Mouse (Mus musculus) stomach, postnatal 0 days (tissue): ENCODE data around the gene Olfr194. TPM values are rescaled to one million over a fixed set of nuclear protein-coding genes. Genes with fewer than 3 reads are reported as not detected.

Experiments
- ATAC-seq: fragments of 200-750 bp; cut with Nextera tagmentation; 2 replicates; pipeline ENCODE4 v1.8.0; 2017; ENCODE audit not compliant: low FRiP score, low TSS enrichment
- DNase-seq: peaks from one replicate; pipeline ENCODE4 v3.0.0-alpha.2; 2016; ENCODE audit warnings: low spot score
- H3K27ac ChIP-seq: fragments of 300-500 bp; sonication (generic); replicated peaks from 2 replicates; pipeline ENCODE4 v1.5.1; 2014; ENCODE audit warnings: mild to moderate bottlenecking, control low read depth
- H3K27me3 ChIP-seq: fragments of 300-500 bp; sonication (generic); 2 replicates; pipeline ENCODE4 v1.6.1; 2014; ENCODE audit warnings: low read length; ENCODE audit not compliant: control insufficient read depth, insufficient read depth
- H3K36me3 ChIP-seq: fragments of 300-500 bp; sonication (generic); 2 replicates; pipeline ENCODE4 v1.6.1; 2014; ENCODE audit warnings: low read length, mixed read lengths; ENCODE audit not compliant: control insufficient read depth, insufficient read depth
- H3K4me1 ChIP-seq: fragments of 300-500 bp; sonication (generic); replicated peaks from 2 replicates; pipeline ENCODE4 v1.6.1; 2014; ENCODE audit warnings: antibody characterized with exemption; ENCODE audit not compliant: control insufficient read depth, insufficient read depth
- H3K4me2 ChIP-seq: fragments of 300-500 bp; sonication (generic); replicated peaks from 2 replicates; pipeline ENCODE4 v1.6.1; 2014; ENCODE audit warnings: low read depth, mild to moderate bottlenecking, control low read depth, moderate library complexity
- H3K4me3 ChIP-seq: fragments of 300-500 bp; sonication (generic); 2 replicates; pipeline ENCODE4 v1.5.1; 2014; ENCODE audit warnings: low read depth, low read length, control low read depth
- H3K9ac ChIP-seq: fragments of 300-500 bp; sonication (generic); 2 replicates; pipeline ENCODE4 v1.6.1; 2014; ENCODE audit warnings: mild to moderate bottlenecking, low read length, control low read depth, mixed read lengths
- H3K9me3 ChIP-seq: fragments of 300-500 bp; sonication (generic); 2 replicates; pipeline ENCODE4 v1.6.1; 2016; ENCODE audit warnings: low read length; ENCODE audit not compliant: control insufficient read depth
- CTCF ChIP-seq: IDR thresholded peaks from 2 replicates; pipeline ENCODE4 v1.5.1; 2016; ENCODE audit warnings: antibody characterized with exemption, low read depth, mild to moderate bottlenecking, moderate library complexity
- EP300 ChIP-seq: optimal IDR thresholded peaks from 2 replicates; pipeline ENCODE3; 2016; ENCODE audit warnings: antibody characterized with exemption
- WGBS: fragments of 180-500 bp; shearing (Covaris S2); extraction: QIAGEN DNeasy Blood & Tissue Kit; methylation state at CpG from one replicate; pipeline ENCODE4 v1.1.7; 2014; 5-methylcytosine and 5-hydroxymethylcytosine counted together
- polyA plus RNA-seq: library from polyadenylated mRNA; unstranded; fragments of >200 nt; fragmentation: Nextera tagmentation; extraction: Ambion mirVana; gene quantifications from 2 replicates; pipeline ENCODE4 v1.2.1, GENCODE M21; 2015

The Olfr194 gene
- polyA plus RNA-seq: not detected in 2 replicates

DNA sequence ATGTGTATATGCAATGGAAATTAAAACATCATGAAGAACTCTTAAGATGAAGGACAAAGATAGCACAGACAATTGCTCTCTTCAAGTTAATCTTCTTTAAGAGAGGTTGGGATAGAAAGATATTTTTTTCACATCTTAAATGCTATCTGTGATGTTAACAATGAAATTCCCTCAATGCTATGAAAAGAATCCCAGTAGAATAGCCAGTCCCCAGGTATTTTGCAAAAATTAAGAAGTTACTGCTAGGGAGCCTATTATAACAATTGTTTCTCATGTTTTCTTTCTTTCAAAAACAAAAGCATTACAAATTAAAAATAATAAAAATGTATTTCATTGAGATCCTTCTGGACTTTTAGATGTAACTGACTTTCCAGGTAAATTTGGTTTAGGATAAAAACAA lies at the start of gene Olfr194:
Gene Olfr194 (minus strand): TSS at position 101 of the 400 bp plus-strand sequence.
- no peak for ATAC-seq
- no peak for DNase-seq
- no peak for TF ChIP-seq CTCF
- TF ChIP-seq EP300: no peak

GRCm38 (mm10) chr16:59170354-59170753 lies 49.5 kb upstream of the Olfr194 start, which contains the start of gene Olfr196:
Gene Olfr196 (minus strand): TSS chr16:59170454.
- Histone ChIP-seq H3K27ac (no peak within 1 kb of the TSS), H3K36me3 (no peaks in the 10 kb centered on the region), H3K4me3 (no peak within 1 kb of the TSS), H3K9me3 (no peaks in the 10 kb centered on the region), H3K9ac (no peak within 1 kb of the TSS), H3K4me1 (no peaks in the 10 kb centered on the region), H3K27me3 (no peaks in the 10 kb centered on the region), H3K4me2 (no peak within 1 kb of the TSS)
- DNase-seq (no peak), ATAC-seq (no peak)
- WGBS: 67% methylated on average over 3 of the region's 3 CpGs
- no peak for TF ChIP-seq CTCF
- no peak for TF ChIP-seq EP300

More for the DNA sequence above, at the start of gene Olfr194:
- Histone ChIP-seq H3K4me1 (no peaks in the 10 kb centered on the region), H3K27ac (no peak within 1 kb of the TSS), H3K9me3 (no peaks in the 10 kb centered on the region), H3K4me2 (no peak within 1 kb of the TSS), H3K4me3 (no peak within 1 kb of the TSS), H3K36me3 (no peaks in the 10 kb centered on the region), H3K9ac (no peak within 1 kb of the TSS), H3K27me3 (no peaks in the 10 kb centered on the region)

GRCm38 (mm10) chr16:59151996-59152395 lies 31.1 kb upstream of the Olfr194 start:
- DNase-seq (no peak), ATAC-seq (no peak)
- Histone ChIP-seq H3K27me3 (no peaks in the 10 kb centered on the region), H3K4me2 (no peak overlapping the region), H3K9me3 (no peaks in the 10 kb centered on the region), H3K4me1 (no peaks in the 10 kb centered on the region), H3K9ac (no peak overlapping the region), H3K4me3 (no peak overlapping the region), H3K27ac (no peak overlapping the region), H3K36me3 (no peaks in the 10 kb centered on the region)
- TF ChIP-seq CTCF (no peak), EP300 (no peak)
- WGBS: 88% methylated on average over 2 of the region's 2 CpGs

- no peak within 1 kb of the TSS for H3K27ac ChIP-seq
- no peak within 1 kb of the TSS for H3K4me2 ChIP-seq
- H3K36me3 ChIP-seq: no peaks in the 10 kb centered on the region
- TF ChIP-seq CTCF: no peak
- TF ChIP-seq EP300: no peak
- 83% methylated on average over 1 of the region's 1 CpGs for WGBS
- no peak for ATAC-seq
- no peak within 1 kb of the TSS for H3K4me3 ChIP-seq
- no peaks in the 10 kb centered on the region for H3K27me3 ChIP-seq
- H3K9ac ChIP-seq: no peak within 1 kb of the TSS
- no peak for DNase-seq
- H3K9me3 ChIP-seq: no peaks in the 10 kb centered on the region
- H3K4me1 ChIP-seq: no peaks in the 10 kb centered on the region
Measured at GRCm38 (mm10) chr16:59146746-59147145, 25.9 kb upstream of the Olfr194 start, which contains the start of gene Olfr195. Gene Olfr195 (plus strand): TSS chr16:59147046.

DNA sequence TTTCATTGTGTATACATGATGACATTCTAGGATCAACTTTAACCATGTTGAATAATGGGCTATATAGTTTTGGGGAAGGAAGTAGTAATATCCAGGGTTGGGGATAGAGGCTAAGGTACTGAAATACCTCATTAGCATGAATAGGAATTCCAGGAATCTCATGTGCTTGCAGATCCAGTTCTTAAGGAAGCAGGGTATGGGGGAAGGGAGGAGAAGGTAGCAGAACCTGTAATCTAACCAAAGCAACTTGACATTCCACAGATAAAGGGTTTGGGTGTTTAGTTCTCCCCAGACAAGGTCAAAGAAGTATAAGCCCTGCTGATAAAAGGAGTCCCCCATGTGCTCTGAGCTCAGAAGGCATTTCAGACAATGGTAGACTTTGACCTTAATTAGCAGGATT lies 20.2 kb upstream of the Olfr194 start:
- ATAC-seq (no peak), DNase-seq (no peak)
- Histone ChIP-seq H3K4me2 (no peak overlapping the region), H3K4me1 (no peaks in the 10 kb centered on the region), H3K9ac (no peak overlapping the region), H3K9me3 (no peaks in the 10 kb centered on the region), H3K4me3 (no peak overlapping the region), H3K36me3 (no peaks in the 10 kb centered on the region), H3K27me3 (no peaks in the 10 kb centered on the region), H3K27ac (no peak overlapping the region)
- TF ChIP-seq EP300 (no peak), CTCF (no peak)

DNA sequence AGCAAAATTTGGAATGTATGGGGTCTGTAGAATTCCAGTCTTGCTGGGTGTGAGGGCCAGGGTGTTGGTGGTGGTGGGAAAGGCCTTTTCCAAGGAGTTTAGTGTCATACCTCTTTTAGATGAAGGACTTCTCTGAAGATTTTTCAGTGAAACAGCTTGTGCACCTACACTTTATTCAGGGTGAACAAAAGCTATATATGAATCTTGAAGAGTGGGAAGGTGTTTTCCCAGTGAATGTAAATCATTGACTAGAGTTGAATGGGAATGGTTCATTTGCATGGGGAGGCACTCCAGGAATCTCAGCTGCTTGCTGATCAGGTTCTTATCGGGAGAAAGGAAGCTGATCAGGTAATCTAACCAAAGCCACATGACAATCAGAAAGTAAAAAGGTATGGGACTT lies 9.9 kb upstream of the Olfr194 start:
- Histone ChIP-seq H3K9ac (no peak overlapping the region), H3K27me3 (no peaks in the 10 kb centered on the region), H3K36me3 (no peaks in the 10 kb centered on the region), H3K4me3 (no peak overlapping the region), H3K27ac (no peak overlapping the region), H3K9me3 (no peaks in the 10 kb centered on the region), H3K4me1 (no peaks in the 10 kb centered on the region), H3K4me2 (no peak overlapping the region)
- WGBS: 71% methylated on average over 1 of the region's 1 CpGs
- TF ChIP-seq EP300 (no peak), CTCF (no peak)
- DNase-seq (no peak), ATAC-seq (no peak)
